Mouse (Mus musculus): ENCODE measurements at regions not wholly inside any gene's neighbourhood (a gene's known extent, or its start where the extent isn't known, plus 50 kb on each side); places are given as distances from the start of the nearest gene placed in this dataset.

- Histone ChIP-seq H3K27me3 (replicated peaks; ENCODE audit: insufficient read depth, low read length) (no peaks in the 10 kb centered on the region), H3K36me3 (ENCODE audit: insufficient read depth, low read length) (no peaks in the 10 kb centered on the region), H3K27ac (ENCODE audit: low read length) (no peak overlapping the region), H3K4me2 (replicated peaks; ENCODE audit: low read depth, low read length) (no peak overlapping the region), H3K9me3 (ENCODE audit: low read length) (no peaks in the 10 kb centered on the region), H3K4me1 (ENCODE audit: insufficient read depth, low read depth, low read length) (no peaks in the 10 kb centered on the region), H3K9ac (replicated peaks; ENCODE audit: low read depth) (no peak overlapping the region), H3K4me3 (ENCODE audit: low read depth, low read length) (no peak overlapping the region)
- ATAC-seq (no peak), DNase-seq (ENCODE audit: low spot score) (no peak)
- WGBS = 53% methylated on average over 7 of the region's 7 CpGs
- TF ChIP-seq EP300 (IDR thresholded peaks at IDR 0.05) (no peak), CTCF (IDR thresholded peaks at IDR 0.05) (no peak)
Observed at GRCm38 (mm10) chr3:123754011-123754610, 63.5 kb upstream of the Ndst3 start.

GRCm38 (mm10) chr3:123754927-123755326 is 64.3 kb upstream of the Ndst3 start:
- Histone ChIP-seq H3K9me3 (ENCODE audit: low read length) (no peaks in the 10 kb centered on the region), H3K4me2 (replicated peaks; ENCODE audit: low read depth, low read length) (no peak overlapping the region), H3K27me3 (replicated peaks; ENCODE audit: insufficient read depth, low read length) (no peaks in the 10 kb centered on the region), H3K4me3 (ENCODE audit: low read depth, low read length) (no peak overlapping the region), H3K27ac (ENCODE audit: low read length) (no peak overlapping the region), H3K4me1 (ENCODE audit: insufficient read depth, low read depth, low read length) (no peaks in the 10 kb centered on the region), H3K36me3 (ENCODE audit: insufficient read depth, low read length) (no peaks in the 10 kb centered on the region), H3K9ac (replicated peaks; ENCODE audit: low read depth) (no peak overlapping the region)
- TF ChIP-seq CTCF (IDR thresholded peaks at IDR 0.05) = no peak
- TF ChIP-seq EP300 (IDR thresholded peaks at IDR 0.05) = no peak
- DNase-seq (ENCODE audit: low spot score) = no peak
- 75% methylated on average over 1 of the region's 1 CpGs for WGBS
- no peak for ATAC-seq

- no peak overlapping the region for H3K27ac ChIP-seq (ENCODE audit: low read length)
- no peaks in the 10 kb centered on the region for H3K36me3 ChIP-seq (ENCODE audit: insufficient read depth, low read length)
- TF ChIP-seq EP300 (IDR thresholded peaks at IDR 0.05) = no peak
- no peak for TF ChIP-seq CTCF (IDR thresholded peaks at IDR 0.05)
- H3K9ac ChIP-seq (replicated peaks; ENCODE audit: low read depth) = no peak overlapping the region
- no peaks in the 10 kb centered on the region for H3K27me3 ChIP-seq (replicated peaks; ENCODE audit: insufficient read depth, low read length)
- no peak overlapping the region for H3K4me3 ChIP-seq (ENCODE audit: low read depth, low read length)
- no peaks in the 10 kb centered on the region for H3K9me3 ChIP-seq (ENCODE audit: low read length)
- ATAC-seq (peak; percentile 12; the same call in 1 of the 2 replicates), DNase-seq (ENCODE audit: low spot score) (no peak)
- WGBS = 49% methylated on average over 3 of the region's 3 CpGs
- H3K4me2 ChIP-seq (replicated peaks; ENCODE audit: low read depth, low read length) = no peak overlapping the region
- H3K4me1 ChIP-seq (ENCODE audit: insufficient read depth, low read depth, low read length) = no peaks in the 10 kb centered on the region
Observed at GRCm38 (mm10) chr3:123765911-123766556, 75.4 kb upstream of the Ndst3 start.

- no peak overlapping the region for H3K4me2 ChIP-seq (replicated peaks; ENCODE audit: low read depth, low read length)
Observed at GRCm38 (mm10) chr3:123766557-123766913, 75.9 kb upstream of the Ndst3 start.

GRCm38 (mm10) chr3:123780507-123780906 is 89.9 kb upstream of the Ndst3 start:
- no peak for DNase-seq (ENCODE audit: low spot score)
- H3K9me3 ChIP-seq (ENCODE audit: low read length) = no peaks in the 10 kb centered on the region
- ATAC-seq = no peak

More at GRCm38 (mm10) chr3:123766557-123766913, 75.9 kb upstream of the Ndst3 start:
- Histone ChIP-seq H3K9ac (replicated peaks; ENCODE audit: low read depth) (no peak overlapping the region), H3K36me3 (ENCODE audit: insufficient read depth, low read length) (no peaks in the 10 kb centered on the region), H3K4me3 (ENCODE audit: low read depth, low read length) (no peak overlapping the region), H3K27ac (ENCODE audit: low read length) (no peak overlapping the region), H3K9me3 (ENCODE audit: low read length) (no peaks in the 10 kb centered on the region), H3K27me3 (replicated peaks; ENCODE audit: insufficient read depth, low read length) (no peaks in the 10 kb centered on the region), H3K4me1 (ENCODE audit: insufficient read depth, low read depth, low read length) (no peaks in the 10 kb centered on the region)
- ATAC-seq (no peak), DNase-seq (ENCODE audit: low spot score) (no peak)
- TF ChIP-seq EP300 (IDR thresholded peaks at IDR 0.05) (no peak), CTCF (IDR thresholded peaks at IDR 0.05) (no peak)
- WGBS = 48% methylated on average over 6 of the region's 6 CpGs

GRCm38 (mm10) chr3:123781581-123781980 is 90.9 kb upstream of the Ndst3 start:
- Histone ChIP-seq H3K36me3 (ENCODE audit: insufficient read depth, low read length) (no peaks in the 10 kb centered on the region), H3K27ac (ENCODE audit: low read length) (no peak overlapping the region), H3K4me1 (ENCODE audit: insufficient read depth, low read depth, low read length) (no peaks in the 10 kb centered on the region), H3K4me2 (replicated peaks; ENCODE audit: low read depth, low read length) (no peak overlapping the region), H3K27me3 (replicated peaks; ENCODE audit: insufficient read depth, low read length) (no peaks in the 10 kb centered on the region), H3K9ac (replicated peaks; ENCODE audit: low read depth) (no peak overlapping the region), H3K9me3 (ENCODE audit: low read length) (no peaks in the 10 kb centered on the region), H3K4me3 (ENCODE audit: low read depth, low read length) (no peak overlapping the region)
- DNase-seq (ENCODE audit: low spot score) = no peak
- ATAC-seq = no peak
- WGBS = 58% methylated on average over 1 of the region's 1 CpGs
- TF ChIP-seq EP300 (IDR thresholded peaks at IDR 0.05) (no peak), CTCF (IDR thresholded peaks at IDR 0.05) (no peak)

More at GRCm38 (mm10) chr3:123780507-123780906, 89.9 kb upstream of the Ndst3 start:
- Histone ChIP-seq H3K36me3 (ENCODE audit: insufficient read depth, low read length) (no peaks in the 10 kb centered on the region), H3K4me3 (ENCODE audit: low read depth, low read length) (no peak overlapping the region), H3K9ac (replicated peaks; ENCODE audit: low read depth) (no peak overlapping the region), H3K27ac (ENCODE audit: low read length) (no peak overlapping the region), H3K4me1 (ENCODE audit: insufficient read depth, low read depth, low read length) (no peaks in the 10 kb centered on the region), H3K27me3 (replicated peaks; ENCODE audit: insufficient read depth, low read length) (no peaks in the 10 kb centered on the region), H3K4me2 (replicated peaks; ENCODE audit: low read depth, low read length) (no peak overlapping the region)
- TF ChIP-seq CTCF (IDR thresholded peaks at IDR 0.05) = peak; percentile 49
- TF ChIP-seq EP300 (IDR thresholded peaks at IDR 0.05) = no peak
